Mouse (Mus musculus) brain, embryonic 14.5 days (tissue): ENCODE measurements around the gene Wrap73.
A peak's percentile ranks its signal among the peaks of the same experiment; 100 is the strongest.

Experiments used
- CTCF ChIP-seq: fragments of 200-500 bp; IDR thresholded peaks from 2 replicates; pipeline ENCODE4 v1.5.1; 2012; ENCODE audit warnings: inconsistent platforms, mild to moderate bottlenecking, moderate library complexity, borderline replicate concordance; ENCODE audit not compliant: insufficient read depth, insufficient read length; ENCODE audit errors: extremely low read depth
- POLR2A ChIP-seq: fragments of 200-500 bp; IDR thresholded peaks from 2 replicates; pipeline ENCODE4 v1.6.1; 2012; ENCODE audit warnings: mild to moderate bottlenecking, inconsistent platforms, borderline replicate concordance; ENCODE audit not compliant: poor library complexity, insufficient read depth, insufficient read length, severe bottlenecking; ENCODE audit errors: extremely low read depth

DNA sequence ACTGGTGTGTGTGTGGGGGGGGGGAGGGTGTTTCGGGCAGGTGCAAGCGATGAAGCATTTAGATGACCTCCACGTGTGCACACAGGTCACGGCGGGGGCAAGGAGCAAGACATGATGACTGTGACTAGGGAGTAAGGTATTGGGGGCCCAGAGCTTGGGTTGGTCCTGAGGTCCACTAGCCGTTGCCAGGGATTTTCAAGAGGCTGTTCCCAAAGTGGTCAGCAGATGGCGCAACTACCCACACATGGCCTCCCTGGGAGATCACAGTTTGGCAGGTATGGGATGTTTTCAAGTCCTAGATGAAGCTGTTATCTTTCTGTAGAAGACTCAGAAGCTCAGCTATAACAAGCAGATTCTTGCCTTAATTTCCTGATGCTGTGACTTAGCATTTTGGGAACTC is 21.1 kb downstream of the Wrap73 start:
- TF ChIP-seq POLR2A (no peak), CTCF (peak; percentile 94)
